Mouse (Mus musculus) monocyte, adult 59 days (primary cell): ENCODE measurements around the gene Tbc1d10a. TPM values are rescaled to one million over a fixed set of nuclear protein-coding genes. Genes with fewer than 3 reads are reported as not detected.

Source experiments
- total RNA-seq, 2 experiments: library from RNA; stranded (reverse); gene quantifications; one replicate each; pipeline ENCODE4 v1.2.4; 2023

Tbc1d10a gene
- total RNA-seq: 10 to 100 TPM; 36.5 to 38.7 TPM

GRCm38 (mm10) chr11:4186486-4187317 lies at the start of gene Tbc1d10a:
Tbc1d10a (plus strand) TSS chr11:4186789.

GRCm38 (mm10) chr11:4159808-4160708 lies 26.5 kb upstream of the Tbc1d10a start, which contains the start of the genes Ccdc157 and Sf3a1:
Ccdc157 (minus strand) TSS chr11:4160293.
Sf3a1 (plus strand) TSS chr11:4160350.

GRCm38 (mm10) chr11:4217914-4218629 lies 31.5 kb downstream of the Tbc1d10a start, which contains the start of gene Castor1:
Castor1 (plus strand) TSS chr11:4218225.

GRCm38 (mm10) chr11:4235665-4236545 lies 49.3 kb downstream of the Tbc1d10a start, which contains the start of gene Osm:
Osm (plus strand) TSS chr11:4236420.

GRCm38 (mm10) chr11:4256846-4257607 lies 70.4 kb downstream of the Tbc1d10a start, which contains the start of gene Lif:
Lif (plus strand) TSS chr11:4257557.

Other genes with a start within 250 kb of the Tbc1d10a start
- gene Pes1, start 222.8 kb upstream of the Tbc1d10a start, total RNA-seq: 10 to 100 TPM; 62.3 to 64.0 TPM
- not detected for gene 4930556J24Rik, start 210.0 kb upstream of the Tbc1d10a start, total RNA-seq
- not detected for gene Gal3st1, start 203.2 kb upstream of the Tbc1d10a start, total RNA-seq
- not detected for gene Sec14l4, start 155.3 kb upstream of the Tbc1d10a start, total RNA-seq
- not detected for gene Sec14l3, start 121.9 kb upstream of the Tbc1d10a start, total RNA-seq
- under 1 TPM; 0.47 to 0.88 TPM for gene Mtfp1, start 91.3 kb upstream of the Tbc1d10a start, total RNA-seq
- under 1 TPM in 1 of 2 experiments, not detected in 1; 0.33 TPM for gene Sec14l2, start 63.4 kb upstream of the Tbc1d10a start, total RNA-seq
- gene Rnf215, start 51.6 kb upstream of the Tbc1d10a start, total RNA-seq: 10 to 100 TPM; 21.5 to 30.7 TPM
- gene Ccdc157, start 26.5 kb upstream of the Tbc1d10a start, total RNA-seq: 1 to 10 TPM; 1.0 to 1.1 TPM
- gene Sf3a1, start 26.4 kb upstream of the Tbc1d10a start, total RNA-seq: 10 to 100 TPM; 29.3 to 31.8 TPM
- gene Castor1, start 31.4 kb downstream of the Tbc1d10a start, total RNA-seq: 1 to 10 TPM; 2.6 to 4.3 TPM
- 10 to 100 TPM; 74.4 to 81.8 TPM for gene Osm, start 49.6 kb downstream of the Tbc1d10a start, total RNA-seq
- gene Lif, start 70.8 kb downstream of the Tbc1d10a start, total RNA-seq: 1 to 10 TPM; 2.3 to 3.4 TPM